Mouse (Mus musculus): ENCODE results near the gene Olfr628.
"Not testable (repeated sequence)": the region's sequence is repeated elsewhere in the genome, so short reads cannot be mapped to it uniquely, and the experiment has no call there.

The Olfr628 gene

GRCm38 (mm10) chr7:103730074-103730473, at the start of gene Olfr628:
Gene Olfr628, plus strand, starts transcription at chr7:103730374.
- no peak for DNase-seq (ENCODE audit: low read depth, low spot score)

GRCm38 (mm10) chr7:103682420-103682819, 47.8 kb upstream of the Olfr628 start, which contains the start of gene Olfr625-ps1:
Gene Olfr625-ps1, plus strand, starts transcription at chr7:103682720.
- no peak for DNase-seq (ENCODE audit: low read depth, low spot score)

DNA sequence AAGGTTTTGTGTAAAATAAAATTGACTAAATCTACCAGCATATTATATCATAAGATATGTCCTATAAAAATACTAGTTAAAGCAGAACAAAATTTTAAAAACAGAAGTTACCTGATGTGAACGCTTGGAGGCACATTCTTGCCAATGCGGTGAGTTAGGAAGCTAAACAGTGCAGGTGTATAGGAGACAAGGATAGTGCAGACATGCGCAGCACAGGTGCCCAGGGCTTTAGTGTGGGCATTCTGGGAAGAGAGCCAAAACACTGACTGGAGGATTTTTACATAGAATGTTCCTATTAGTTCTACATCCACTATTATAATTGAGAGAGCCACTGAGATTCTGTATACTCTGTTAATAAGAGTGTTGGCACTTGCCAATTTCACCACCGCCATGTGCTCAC, 30.7 kb upstream of the Olfr628 start:
- DNase-seq (ENCODE audit: low read depth, low spot score): no peak

- no peak for DNase-seq (ENCODE audit: low read depth, low spot score)
These were observed 18.1 kb upstream of the Olfr628 start for GRCm38 (mm10) chr7:103712024-103712423.

DNA sequence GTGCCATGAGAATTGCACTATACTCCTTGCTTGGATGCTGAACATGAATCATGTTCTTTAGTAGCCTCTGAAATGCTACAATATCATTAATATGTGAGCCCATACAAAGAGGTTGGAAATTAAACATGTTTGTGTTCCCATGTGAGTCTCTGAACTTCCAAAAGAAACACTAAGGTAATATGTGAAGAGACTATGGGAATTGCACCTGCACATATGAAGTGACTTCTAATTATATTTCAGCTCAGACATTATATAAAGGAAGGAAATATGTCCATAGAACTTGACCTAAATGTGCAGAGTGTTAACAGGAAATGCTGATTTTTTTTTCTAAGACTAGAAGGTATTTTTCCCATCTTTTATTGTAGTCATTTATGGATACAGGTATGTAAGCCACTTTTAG, 15.8 kb upstream of the Olfr628 start, which contains the start of gene Olfr243:
Gene Olfr243 (plus strand): TSS at position 301 of the 400 bp plus-strand sequence.
- no peak for DNase-seq (ENCODE audit: low read depth, low spot score)

GRCm38 (mm10) chr7:103716398-103716797, 13.8 kb upstream of the Olfr628 start:
- not testable (repeated sequence) for DNase-seq (ENCODE audit: low read depth, low spot score)

DNA sequence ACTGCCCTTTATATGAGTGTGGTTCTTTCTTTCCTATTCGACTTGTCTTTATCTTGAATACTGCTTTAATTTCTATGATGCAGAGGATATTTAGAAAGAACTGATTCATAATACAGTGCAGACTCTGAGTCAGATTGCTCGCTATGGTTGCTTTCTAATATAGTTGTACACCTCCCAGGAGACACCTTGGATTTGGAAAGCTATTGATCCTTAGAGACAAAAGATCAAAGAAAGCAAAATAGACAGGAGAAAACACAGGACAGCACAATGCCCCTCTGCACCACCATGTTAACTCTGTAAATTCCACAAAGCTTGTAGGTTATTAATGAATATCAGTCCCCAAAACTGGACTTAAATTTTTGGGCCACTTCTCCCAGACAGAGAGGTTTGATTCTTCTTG, 14.7 kb downstream of the Olfr628 start, which contains the start of gene Olfr629:
Gene Olfr629 (minus strand): TSS at position 101 of the 400 bp plus-strand sequence.
- DNase-seq (ENCODE audit: low read depth, low spot score): no peak

GRCm38 (mm10) chr7:103757233-103757632, 27.1 kb downstream of the Olfr628 start, which contains the start of gene Olfr630:
Gene Olfr630, minus strand, starts transcription at chr7:103757333.
- DNase-seq (ENCODE audit: low read depth, low spot score): no peak

DNA sequence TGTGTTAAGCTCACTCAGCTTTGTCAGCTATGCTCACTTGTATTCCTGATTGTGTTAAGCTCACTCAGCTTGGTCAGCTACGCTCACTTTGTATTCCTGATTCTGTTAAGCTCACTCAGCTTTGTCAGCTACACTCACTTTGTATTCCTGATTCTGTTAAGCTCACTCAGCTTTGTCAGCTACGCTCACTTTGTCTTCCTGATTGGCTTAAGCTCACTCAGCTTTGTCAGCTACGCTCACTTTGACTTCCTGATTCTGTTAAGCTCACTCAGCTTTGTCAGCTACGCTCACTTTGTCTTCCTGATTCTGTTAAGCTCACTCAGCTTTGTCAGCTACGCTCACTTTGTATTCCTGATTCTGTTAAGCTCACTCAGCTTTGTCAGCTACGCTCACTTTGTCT, 32.0 kb downstream of the Olfr628 start:
- not testable (repeated sequence) for DNase-seq (ENCODE audit: low read depth, low spot score)

- DNase-seq (ENCODE audit: low read depth, low spot score): not testable (repeated sequence)
These were observed 37.5 kb downstream of the Olfr628 start for GRCm38 (mm10) chr7:103767687-103768086.

DNA sequence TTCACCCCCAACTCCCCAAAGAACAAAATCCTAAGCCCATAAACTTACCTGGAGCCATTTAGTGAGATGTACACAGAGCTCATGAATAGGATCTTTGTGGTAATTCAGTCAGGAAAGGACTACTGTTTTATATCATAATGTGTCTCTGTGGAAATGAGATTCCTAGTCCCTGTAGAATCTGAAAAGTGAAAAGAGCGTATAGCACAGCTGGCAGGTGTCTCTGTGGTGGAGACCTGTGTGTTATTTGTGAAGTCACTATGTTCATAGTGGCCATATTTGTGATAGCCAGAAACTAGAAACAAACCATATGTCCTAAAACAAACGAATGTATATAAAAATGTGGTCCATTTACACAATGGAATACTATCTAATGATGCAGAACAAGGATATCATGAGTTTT, 41.3 kb downstream of the Olfr628 start, which contains the start of gene Olfr69:
Gene Olfr69 (minus strand): TSS at position 101 of the 400 bp plus-strand sequence.
- no peak for DNase-seq (ENCODE audit: low read depth, low spot score)

DNA sequence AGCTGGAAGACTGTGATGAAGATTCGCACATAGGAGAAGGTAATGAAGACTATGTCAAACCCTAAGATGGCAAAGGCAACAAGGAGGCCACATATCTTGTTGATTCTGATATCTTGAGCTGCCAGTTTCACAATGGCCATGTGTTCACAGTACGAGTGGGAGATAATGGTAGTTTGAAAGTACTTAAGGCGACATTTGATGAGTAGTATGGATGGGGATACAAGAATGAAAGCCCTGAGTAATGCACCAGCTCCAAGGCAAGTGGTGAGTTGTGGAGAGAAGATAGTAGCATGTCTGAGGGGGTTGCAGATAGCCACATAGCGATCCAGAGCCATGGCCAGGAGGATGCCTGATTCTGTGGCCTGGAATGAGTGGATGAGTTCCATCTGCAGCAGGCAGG, 47.5 kb downstream of the Olfr628 start:
- not testable (repeated sequence) for DNase-seq (ENCODE audit: low read depth, low spot score)

GRCm38 (mm10) chr7:103779598-103779997, 49.4 kb downstream of the Olfr628 start, which contains the start of gene Olfr68:
Gene Olfr68, minus strand, starts transcription at chr7:103779698.
- DNase-seq (ENCODE audit: low read depth, low spot score): no peak

All from retina, postnatal 7 days (tissue).